Mouse (Mus musculus) heart, adult 2 months (tissue): ENCODE data around the gene Cnst. TPM values are rescaled to one million over a fixed set of nuclear protein-coding genes. Genes with fewer than 3 reads are reported as not detected.
A peak's percentile ranks its signal among the peaks of the same experiment; 100 is the strongest.

Experiments used
- DNase-seq, 2 experiments: peaks; one replicate each; pipeline ENCODE4 v3.0.0; 2021
- H3K27ac ChIP-seq: fragments of 200-600 bp; 2 replicates; pipeline ENCODE4 v1.8.1; 2022
- H3K27me3 ChIP-seq: fragments of 200-500 bp; 2 replicates; pipeline ENCODE4 v1.6.1; 2012; ENCODE audit warnings: mild to moderate bottlenecking, low read length, inconsistent platforms, mixed read lengths; ENCODE audit not compliant: control insufficient read depth, insufficient read depth
- H3K36me3 ChIP-seq: fragments of 200-500 bp; 2 replicates; pipeline ENCODE4 v1.6.1; 2012; ENCODE audit warnings: low read length, inconsistent platforms; ENCODE audit not compliant: control insufficient read depth, insufficient read depth
- H3K4me1 ChIP-seq: fragments of 200-500 bp; 2 replicates; pipeline ENCODE4 v1.6.1; 2011; ENCODE audit warnings: low read length; ENCODE audit not compliant: control insufficient read depth, insufficient read depth
- H3K4me3 ChIP-seq: fragments of 200-600 bp; 2 replicates; pipeline ENCODE4 v1.8.1; 2022
- H3K79me2 ChIP-seq: fragments of 200-500 bp; replicated peaks from 2 replicates; pipeline ENCODE4 v1.6.1; 2012; ENCODE audit warnings: mild to moderate bottlenecking, inconsistent platforms, low read length, moderate library complexity, mixed read lengths; ENCODE audit not compliant: control insufficient read depth, insufficient read depth
- H3K9ac ChIP-seq: fragments of 200-500 bp; 2 replicates; pipeline ENCODE4 v1.6.1; 2012; ENCODE audit warnings: low read depth, mild to moderate bottlenecking, control low read depth, inconsistent platforms, low read length, mixed read lengths
- CTCF ChIP-seq: fragments of 200-600 bp; IDR thresholded peaks from 2 replicates; pipeline ENCODE4 v1.8.1; 2022; ENCODE audit warnings: antibody characterized with exemption, mild to moderate bottlenecking, moderate library complexity
- EP300 ChIP-seq: fragments of 200-500 bp; IDR thresholded peaks from 2 replicates; pipeline ENCODE4 v1.6.1; 2011; ENCODE audit warnings: low read depth, low read length, control low read depth; ENCODE audit not compliant: insufficient read depth
- POLR2A ChIP-seq: fragments of 200-500 bp; IDR thresholded peaks from 2 replicates; pipeline ENCODE4 v1.6.1; 2011; ENCODE audit warnings: mild to moderate bottlenecking, low read depth, low read length, control low read depth; ENCODE audit not compliant: insufficient read depth
- WGBS: fragments of 180-500 bp; shearing (Covaris S2); methylation state at CpG from one replicate; pipeline ENCODE4 v1.1.7; 2018; 5-methylcytosine and 5-hydroxymethylcytosine counted together
- intact Hi-C: fragments of 180-260 bp; cut with DNase I; formaldehyde crosslinking; loops from one replicate; pipeline ENCODE4 v1.15.1; 2025
- polyA plus RNA-seq: library from polyadenylated mRNA; depleted of rRNA; stranded (reverse); fragments of >200 nt; gene quantifications from 2 replicates; pipeline ENCODE4 v1.2.3, GENCODE M21; 2012
- total RNA-seq, 2 experiments: library from RNA; stranded (reverse); gene quantifications; 2 replicates each; pipeline ENCODE4 v1.2.3; 2021

Gene Cnst
- total and polyA plus RNA-seq, 3 experiments, result 23.4 to 48.8 (median 46.7) TPM

GRCm38 (mm10) chr1:179588230-179588629 lies 42.1 kb downstream of the Cnst start:
- H3K36me3 ChIP-seq, result peaks cover 21% of the 10 kb centered on the region; the same call in 1 of the 2 replicates
- intact Hi-C loops, result no loop called here
- peaks cover 20% of the 10 kb centered on the region for H3K4me1 ChIP-seq
- DNase-seq, result peak in 1 of 2 experiments; percentile 54
- no peak overlapping the region for H3K4me3 ChIP-seq
- peak overlapping the region; percentile 82 for H3K27ac ChIP-seq
- 0 out of 2 replicates have a peak overlapping the region, but pooled peaks have one; percentile 21 for H3K9ac ChIP-seq
- no peaks in the 10 kb centered on the region for H3K27me3 ChIP-seq
- peaks cover 4% of the 10 kb centered on the region for H3K79me2 ChIP-seq
- 37% methylated on average over 4 of the region's 4 CpGs for WGBS
- TF ChIP-seq EP300 (no peak), POLR2A (no peak), CTCF (no peak)

GRCm38 (mm10) chr1:179591639-179592038 lies 45.5 kb downstream of the Cnst start:
- TF ChIP-seq EP300, result no peak
- no peak for TF ChIP-seq CTCF
- no peak for TF ChIP-seq POLR2A
- H3K79me2 ChIP-seq, result peaks cover 4% of the 10 kb centered on the region
- whole genome bisulfite sequencing, result 64% methylated on average over 12 of the region's 12 CpGs
- no peaks in the 10 kb centered on the region for H3K27me3 ChIP-seq
- peaks cover 15% of the 10 kb centered on the region; the same call in 1 of the 2 replicates for H3K36me3 ChIP-seq
- intact Hi-C loops, result no loop called here
- no peak overlapping the region for H3K9ac ChIP-seq
- peaks cover 14% of the 10 kb centered on the region for H3K4me1 ChIP-seq
- H3K4me3 ChIP-seq, result no peak overlapping the region
- no peak overlapping the region for H3K27ac ChIP-seq
- no peak for DNase-seq

- Histone ChIP-seq H3K36me3 (peaks cover 11% of the 10 kb centered on the region; the same call in 1 of the 2 replicates), H3K9ac (no peak overlapping the region), H3K79me2 (peaks cover 4% of the 10 kb centered on the region), H3K27ac (no peak overlapping the region), H3K27me3 (no peaks in the 10 kb centered on the region), H3K4me3 (no peak overlapping the region), H3K4me1 (peaks cover 10% of the 10 kb centered on the region)
- no peak for DNase-seq
- 94% methylated on average over 2 of the region's 2 CpGs for WGBS
- intact Hi-C loops, result no loop called here
- TF ChIP-seq CTCF, result no peak
- TF ChIP-seq EP300, result no peak
- TF ChIP-seq POLR2A, result no peak
Measured at GRCm38 (mm10) chr1:179592143-179592542, 46.0 kb downstream of the Cnst start.

GRCm38 (mm10) chr1:179592972-179593371 lies 46.8 kb downstream of the Cnst start:
- peaks cover 6% of the 10 kb centered on the region; the same call in 1 of the 2 replicates for H3K36me3 ChIP-seq
- no peak overlapping the region for H3K9ac ChIP-seq
- peaks cover 8% of the 10 kb centered on the region for H3K4me1 ChIP-seq
- H3K27me3 ChIP-seq, result no peaks in the 10 kb centered on the region
- no peak overlapping the region for H3K27ac ChIP-seq
- TF ChIP-seq EP300 (no peak), POLR2A (no peak), CTCF (peak; percentile 67)
- no peak overlapping the region for H3K4me3 ChIP-seq
- WGBS, result 84% methylated on average over 7 of the region's 7 CpGs
- DNase-seq, result no peak
- intact Hi-C loops, result no loop called here
- H3K79me2 ChIP-seq, result peaks cover 4% of the 10 kb centered on the region

- H3K4me1 ChIP-seq, result peaks cover 1% of the 10 kb centered on the region; the same call in 1 of the 2 replicates
- H3K27me3 ChIP-seq, result no peaks in the 10 kb centered on the region
- no peaks in the 10 kb centered on the region for H3K79me2 ChIP-seq
- TF ChIP-seq EP300 (no peak), POLR2A (no peak), CTCF (no peak)
- H3K4me3 ChIP-seq, result no peak overlapping the region
- H3K36me3 ChIP-seq, result no peaks in the 10 kb centered on the region
- H3K9ac ChIP-seq, result no peak overlapping the region
- WGBS, result 93% methylated on average over 6 of the region's 6 CpGs
- intact Hi-C loops, result no loop called here
- no peak for DNase-seq
- H3K27ac ChIP-seq, result no peak overlapping the region
Measured at GRCm38 (mm10) chr1:179598386-179598785, 52.2 kb downstream of the Cnst start.

GRCm38 (mm10) chr1:179604526-179604925 lies 58.4 kb downstream of the Cnst start:
- peaks cover 8% of the 10 kb centered on the region for H3K36me3 ChIP-seq

More at GRCm38 (mm10) chr1:179604526-179604925, 58.4 kb downstream of the Cnst start:
- no peaks in the 10 kb centered on the region for H3K79me2 ChIP-seq
- peaks cover 5% of the 10 kb centered on the region for H3K4me1 ChIP-seq
- WGBS, result 72% methylated on average over 3 of the region's 3 CpGs
- H3K27me3 ChIP-seq, result no peaks in the 10 kb centered on the region
- TF ChIP-seq POLR2A (no peak), CTCF (no peak)
- no peak for DNase-seq
- intact Hi-C loops, result no loop called here
- no peak overlapping the region for H3K27ac ChIP-seq
- H3K4me3 ChIP-seq, result no peak overlapping the region
- no peak overlapping the region for H3K9ac ChIP-seq
